22 mouse cellular contexts compared by ENCODE assay signal in the genomic region with DNA sequence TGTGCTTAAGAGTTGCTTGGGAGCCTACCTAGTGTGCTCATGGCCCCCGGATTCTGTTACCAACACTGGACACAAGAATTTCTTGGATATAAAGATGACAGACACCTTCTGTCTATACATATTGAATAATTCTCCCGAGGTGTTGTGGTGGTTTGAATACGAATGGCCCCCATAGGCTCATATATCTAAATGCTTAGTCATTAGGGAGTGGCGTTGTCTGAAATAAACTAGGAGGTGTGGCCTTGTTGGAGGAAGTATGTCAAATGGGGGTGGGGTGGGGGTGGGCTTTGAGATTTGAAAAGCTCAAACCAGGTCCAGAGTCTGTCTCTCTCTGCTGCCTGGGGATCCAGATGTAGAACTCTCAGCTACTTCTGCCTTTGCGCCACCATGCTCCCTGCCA. TPM values are rescaled to one million over a fixed set of nuclear protein-coding genes. Genes with fewer than 3 reads are reported as not detected.
DNase-seq lines count a peak whose midpoint lies in the region; TF ChIP-seq lines count a peak whose summit lies in the region.
"Had no signal": no experiment of that assay in that cellular context is flagged by ENCODE, and none has a peak within 500 bp of the region (broad histone marks: within the 10 kb centered on the region; RNA-seq: fewer than 3 reads in every experiment).

No protein-coding gene starts in this region.

- no peaks in the 10 kb centered on the region for H3K36me3 ChIP-seq in ES-E14 (ENCODE audit: control insufficient read depth, insufficient read depth, low read length, poor library complexity, severe bottlenecking)
- no peaks in the 10 kb centered on the region for H3K36me3 ChIP-seq in kidney, adult 2 months (ENCODE audit: control insufficient read depth, insufficient read depth, low read length)
- H3K36me3 ChIP-seq: G1E had no signal

- H3K9me3 ChIP-seq in ES-E14 (ENCODE audit: control insufficient read depth, insufficient read depth, low read depth, low read length): no peaks in the 10 kb centered on the region
- H3K9me3 ChIP-seq: G1E had no signal

- H3K27ac ChIP-seq in ES-E14 (ENCODE audit: insufficient read depth, low read depth, low read length, poor library complexity, severe bottlenecking): no peak overlapping the region
- H3K27ac ChIP-seq in kidney, adult 2 months (ENCODE audit: insufficient read depth, low read depth, low read length): no peak overlapping the region

- H3K27me3 ChIP-seq in kidney, adult 2 months (replicated peaks; ENCODE audit: control insufficient read depth, insufficient read depth, low read length): no peaks in the 10 kb centered on the region
- H3K27me3 ChIP-seq: CH12.LX had no signal

- no peak overlapping the region; a peak in 1 of 4 replicates for H3K4me3 ChIP-seq in ES-E14 (ENCODE audit: insufficient read depth in 1 of 2, low read depth in 1 of 2, low read length in 2 of 2, poor library complexity in 1 of 2, severe bottlenecking in 1 of 2)
- no peak overlapping the region for H3K4me3 ChIP-seq in kidney, adult 2 months (ENCODE audit: insufficient read depth, low read depth, low read length)

- TF ChIP-seq POLR2A in kidney, adult 2 months (IDR thresholded peaks at IDR 0.05; ENCODE audit: low read depth, low read length): no peak

- no peak for TF ChIP-seq CTCF in kidney, adult 2 months (conservative IDR thresholded peaks at IDR 0.05; ENCODE audit: insufficient read depth, insufficient read length, low read depth, low read length)

- peaks cover 0 to 1% of the 10 kb centered on the region in 2 experiments; a peak in 1 of 4 replicates for H3K4me1 ChIP-seq in ES-E14 (ENCODE audit: control insufficient read depth in 2 of 2, insufficient read depth in 2 of 2, low read length in 2 of 2, poor library complexity in 1 of 2)
- H3K4me1 ChIP-seq in kidney, adult 2 months (ENCODE audit: control insufficient read depth, insufficient read depth, low read length): no peaks in the 10 kb centered on the region

- DNase-seq in heart, adult 11 months: peak; percentile 59
- DNase-seq in heart, adult 18-20 months: no peak
- no peak for DNase-seq in ES-E14 (ENCODE audit: low read depth, low spot score)
- DNase-seq in R1 (ENCODE audit: low read depth, low spot score): peak; percentile 75
- DNase-seq in ZHBTc4 (ENCODE audit: low read depth, low spot score): peak; percentile 41
- no peak for DNase-seq in urinary bladder, adult 2 months (ENCODE audit: low spot score)
- DNase-seq in kidney, adult 2 months: no peak
- no peak for DNase-seq in layer of hippocampus, postnatal 14 days (ENCODE audit: low spot score in 2 of 2)
- DNase-seq: adrenal gland, adult 2 months; adrenal gland, adult 8-10 months; adrenal gland, postnatal 10 days; adrenal gland, postnatal 14 days; adrenal gland, postnatal 25 days; adrenal gland, postnatal 36 days; B cell, adult 2 months; cerebellum, adult 11 months; cerebellum, adult 11-12 months; cerebellum, adult 18-20 months; cerebellum, adult 2 months; cerebellum, adult 8-10 months had no signal

- WGBS in kidney, adult 2 months: 91% methylated on average over 5 of the region's 5 CpGs

- H3K9ac ChIP-seq in ES-E14 (ENCODE audit: insufficient read depth, low read depth, low read length, poor library complexity, severe bottlenecking): no peak overlapping the region

- in situ Hi-C loops in ES-E14 (cut with MboI; ENCODE audit: low sequenced_read_pairs in 2 of 2, unreplicated experiment in 2 of 2): loop anchor here in 1 of 2 experiments (25.0 kb wide), 1 partner anchor 556 kb away; the partner anchor contains the start of gene Uchl1

TF ChIP-seq in ES-E14, 5 proteins besides CTCF, POLR2A, EP300 and RAD21:
- TF ChIP-seq ZNF384 (IDR thresholded peaks at IDR 0.05; ENCODE audit: low read depth, low read length) (no peak), MAFK (IDR thresholded peaks at IDR 0.05; ENCODE audit: insufficient read depth, low read depth, low read length) (peak; percentile 59; the same call in 1 of the 2 replicates)

RNA-seq across cellular contexts. Expression of gene Tmem33, which starts 17.1 kb away (rescaled TPM):
- total RNA-seq in heart, adult 18-20 months (2021): 10 to 100 TPM; 58.0 to 62.0 TPM
- 118 and 159 TPM in 2 replicates for total RNA-seq in ES-E14 (2012; rRNA removed)
- 51.8 and 69.0 TPM in 2 replicates for polyA plus RNA-seq in urinary bladder, adult 2 months (2012; rRNA removed)
- polyA plus RNA-seq in kidney, adult 2 months (2012; rRNA removed): 190 and 218 TPM in 2 replicates
- total RNA-seq in layer of hippocampus, postnatal 14 days (2021): 10 to 100 TPM; 74.3 to 90.7 TPM

Comparison
In these comparisons a context has a peak if more than half of its experiments do, and no peak if none do; other contexts are left out.
1. DNase-seq: peak in heart, adult 11 months (single experiment), R1 (single experiment) and ZHBTc4 (single experiment); none in heart, adult 18-20 months (0 of 2), ES-E14 (single experiment), urinary bladder, adult 2 months (single experiment), kidney, adult 2 months (single experiment) and layer of hippocampus, postnatal 14 days (0 of 2).